Mouse (Mus musculus) adrenal gland, postnatal 25 days (tissue): ENCODE measurements around the gene Adamts13. TPM values are rescaled to one million over a fixed set of nuclear protein-coding genes. Genes with fewer than 3 reads are reported as not detected.

Experiments
- DNase-seq: peaks from one replicate; pipeline ENCODE4 v3.0.0; 2021; ENCODE audit warnings: mixed read lengths
- long read RNA-seq: library from polyadenylated mRNA; stranded (forward); transcript quantifications from one replicate; pipeline ENCODE4 v2.0.0, GENCODE M21; 2021
- total RNA-seq: library from RNA; stranded (reverse); gene quantifications from 2 replicates; pipeline ENCODE4 v1.2.3, GENCODE M21; 2021

Adamts13 gene
- total RNA-seq, result not detected in 2 replicates
- long read RNA-seq, full-length matches to known transcripts, result 1 of 4 reads
- long read RNA-seq, partial matches to known transcripts, result 2 of 4 reads
- long read RNA-seq, other reads (novel, unspliced or antisense), result 1 of 4 reads

DNA sequence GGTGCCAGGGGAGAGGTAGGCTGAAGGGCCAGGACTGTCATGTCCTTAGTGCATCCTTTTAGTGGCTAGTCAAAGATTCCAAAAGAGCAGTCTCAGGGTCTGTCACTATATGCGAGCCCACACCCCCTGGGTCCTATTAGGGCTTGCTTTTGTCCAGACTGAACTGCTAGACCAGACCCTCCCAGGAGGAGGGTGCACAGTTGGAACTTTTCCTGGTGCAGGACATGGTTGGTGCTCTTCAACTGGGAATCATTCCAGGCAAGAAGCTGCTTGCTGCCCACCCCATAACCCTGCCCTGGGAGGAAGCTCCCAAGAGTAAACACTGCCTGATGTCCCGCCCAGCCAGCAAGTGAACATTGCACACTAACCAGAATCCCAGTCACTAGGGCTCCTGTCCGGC is at the start of gene Adamts13:
Adamts13 (plus strand) TSS at position 301 of the 400 bp plus-strand sequence.
- no peak for DNase-seq

DNA sequence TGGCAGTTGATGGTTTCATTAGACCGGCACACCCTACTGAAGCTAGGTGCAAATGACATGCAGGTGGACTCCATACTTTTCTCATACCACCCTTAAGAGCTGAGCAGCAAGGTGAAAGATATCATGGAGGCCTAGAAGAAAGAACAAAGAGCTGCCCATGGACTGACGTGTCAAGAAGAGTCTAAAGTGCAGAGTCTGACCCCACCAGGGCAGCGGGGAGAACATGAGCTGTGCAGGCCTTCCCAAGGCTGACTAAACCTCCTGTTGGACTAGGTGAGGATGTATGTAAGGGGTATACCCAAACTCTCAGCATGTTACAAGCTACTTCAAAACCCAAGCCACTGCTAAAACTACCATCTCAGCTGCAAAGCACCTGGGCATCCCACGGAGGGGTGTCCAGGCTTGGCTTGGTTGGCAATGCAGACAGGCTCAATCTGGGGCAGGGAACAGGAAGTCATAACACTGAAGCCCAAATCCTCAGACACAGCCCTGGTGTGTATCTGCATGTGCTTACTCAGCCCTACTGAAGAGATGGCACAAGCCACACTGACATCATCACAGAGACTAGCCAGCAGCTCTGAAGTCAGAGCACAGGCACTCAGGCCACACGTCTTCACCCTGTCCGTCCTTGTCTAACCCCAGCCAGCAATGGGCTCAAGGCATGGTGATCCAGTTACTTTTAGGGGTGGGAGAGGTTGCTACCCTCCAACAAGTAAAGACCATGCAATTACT is 45.3 kb upstream of the Adamts13 start:
- no peak for DNase-seq

DNA sequence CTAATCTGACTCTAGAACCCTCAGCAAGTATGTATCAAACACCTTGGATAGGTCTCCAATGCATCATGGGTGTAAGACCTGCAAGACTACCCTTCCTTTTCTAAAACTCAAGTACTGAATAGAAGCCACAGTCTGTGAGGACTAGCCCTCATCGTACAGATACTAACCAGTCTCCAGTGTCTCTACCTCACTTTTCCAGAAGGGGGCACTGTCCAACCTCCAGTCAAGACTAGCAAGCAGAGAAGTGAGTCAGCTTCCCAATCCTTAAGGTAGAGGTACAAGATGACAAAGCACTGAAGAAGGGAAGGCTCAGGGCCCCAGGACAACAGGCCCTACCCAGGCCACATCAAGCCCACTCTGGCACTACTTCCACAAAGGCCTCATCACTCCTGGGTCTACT is 42.8 kb upstream of the Adamts13 start:
- peak; percentile 46 for DNase-seq

DNA sequence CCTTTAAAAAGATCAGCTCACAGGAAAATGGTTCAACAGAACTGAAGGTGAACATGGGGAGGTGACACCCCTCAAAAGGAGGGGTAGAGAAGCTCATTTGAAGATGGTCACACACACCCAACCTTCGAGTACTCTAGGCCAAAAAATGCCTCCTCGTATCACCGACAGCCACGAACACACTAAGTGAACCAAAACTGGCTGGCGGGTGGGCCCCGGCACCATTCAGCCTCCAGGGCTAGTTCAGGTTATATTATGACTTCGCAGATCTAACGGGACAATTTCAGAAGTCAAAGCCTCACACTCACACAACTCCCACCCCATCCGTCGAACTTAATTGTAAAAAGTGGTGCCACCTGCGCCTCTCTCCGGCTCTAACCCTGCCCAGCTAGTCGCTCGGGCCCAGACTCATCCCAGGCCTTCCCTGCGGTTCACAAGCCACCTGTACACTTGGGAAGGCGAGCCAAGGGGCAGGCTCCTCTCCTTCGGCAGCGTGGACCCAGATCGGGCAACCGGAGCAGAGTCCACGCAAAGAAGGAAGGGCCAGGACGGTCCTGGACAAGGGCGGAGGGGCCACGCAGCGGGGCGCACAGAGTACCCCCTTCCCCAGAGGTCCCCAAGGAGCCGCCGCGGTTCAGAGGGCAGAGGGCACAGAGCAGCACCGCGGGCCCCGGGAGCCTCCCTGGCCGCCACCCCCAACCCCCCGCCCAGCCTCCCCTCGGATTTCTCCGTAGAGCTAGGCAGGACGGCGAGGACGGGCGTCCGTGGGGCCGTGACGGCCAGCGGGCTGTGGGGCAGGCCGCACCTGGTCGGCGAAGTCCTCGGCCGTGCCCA is 40.5 kb upstream of the Adamts13 start:
- DNase-seq, result no peak

DNA sequence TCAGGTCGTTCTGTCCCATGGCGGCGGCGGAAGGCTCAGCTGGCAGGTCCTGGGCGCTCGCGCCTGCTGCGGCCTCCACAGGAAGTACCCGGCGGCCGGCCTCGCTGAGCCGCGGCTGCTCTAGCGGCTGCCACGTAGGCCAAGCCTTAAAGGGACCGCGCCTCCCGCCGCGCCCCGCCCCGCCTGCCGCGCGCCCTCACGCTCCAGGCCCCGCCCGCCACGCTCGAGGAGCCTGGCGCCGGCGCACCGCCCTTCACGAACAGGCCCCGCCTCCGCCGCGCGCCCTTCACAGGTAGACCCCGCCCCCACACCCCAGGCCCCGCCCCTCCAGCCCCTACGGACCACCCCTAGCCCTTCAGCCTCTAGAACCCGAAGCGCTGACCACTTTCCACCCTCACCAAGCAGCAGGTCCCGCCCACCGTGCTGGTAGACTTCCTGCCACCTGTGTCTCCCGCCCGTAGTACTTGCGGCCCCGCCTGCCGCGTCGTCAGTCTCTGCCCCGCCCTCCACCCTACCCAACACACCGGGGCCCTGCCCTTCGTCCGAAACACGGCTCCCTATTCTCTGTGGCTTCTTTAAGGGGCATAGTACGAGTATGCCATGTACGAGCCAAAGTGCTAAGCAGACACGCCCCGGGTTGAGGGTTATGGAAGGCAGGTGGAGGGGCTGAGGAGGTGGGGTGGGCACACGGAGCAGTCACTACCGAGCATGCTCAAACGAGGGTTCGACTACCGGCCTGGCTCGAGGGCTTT is 39.7 kb upstream of the Adamts13 start, which contains the start of the genes Surf4 and Stkld1:
Surf4 (minus strand) TSS at position 625 of the 752 bp plus-strand sequence.
Stkld1 (plus strand) TSS at position 744 of the 752 bp plus-strand sequence.
- peak; percentile 96 for DNase-seq

DNA sequence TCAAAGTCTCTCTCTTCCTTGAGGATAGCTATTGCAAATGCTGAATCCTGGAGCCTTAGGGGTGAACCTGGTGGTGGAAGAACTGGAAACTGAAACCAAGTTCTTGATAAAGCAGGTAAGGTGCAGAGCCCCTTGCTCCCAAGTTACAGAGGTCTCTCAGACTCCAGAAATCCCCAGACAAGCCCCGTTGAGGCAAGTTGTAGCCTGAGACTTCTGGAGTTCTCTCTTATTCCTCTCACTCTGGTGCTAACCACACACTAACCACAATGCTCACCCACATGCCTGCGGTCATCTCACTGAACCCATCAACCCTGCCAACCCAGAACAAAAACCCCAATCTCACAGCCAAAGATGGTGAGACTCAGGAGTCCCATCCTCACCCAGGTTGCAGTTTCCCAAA is 37.9 kb upstream of the Adamts13 start:
- DNase-seq, result no peak

DNA sequence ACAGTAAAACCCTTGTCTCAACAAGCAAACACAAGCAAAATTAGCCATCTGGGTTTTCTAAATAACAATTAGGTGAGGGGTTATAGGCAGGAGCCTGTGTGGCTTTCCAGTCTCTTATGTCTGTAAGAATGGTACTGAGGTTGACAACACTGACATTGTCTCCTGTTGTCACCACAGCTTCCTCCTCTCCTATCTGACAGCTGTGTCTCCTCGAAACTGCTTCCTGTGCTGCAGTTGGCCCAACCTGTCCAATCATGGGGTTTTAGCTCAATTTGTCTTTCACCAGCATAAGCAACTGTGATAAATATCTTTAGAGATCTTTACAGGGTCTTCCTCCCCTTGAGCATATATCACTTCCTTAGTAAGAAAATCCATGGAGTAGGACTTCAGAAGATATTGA is 36.8 kb upstream of the Adamts13 start:
- no peak for DNase-seq

DNA sequence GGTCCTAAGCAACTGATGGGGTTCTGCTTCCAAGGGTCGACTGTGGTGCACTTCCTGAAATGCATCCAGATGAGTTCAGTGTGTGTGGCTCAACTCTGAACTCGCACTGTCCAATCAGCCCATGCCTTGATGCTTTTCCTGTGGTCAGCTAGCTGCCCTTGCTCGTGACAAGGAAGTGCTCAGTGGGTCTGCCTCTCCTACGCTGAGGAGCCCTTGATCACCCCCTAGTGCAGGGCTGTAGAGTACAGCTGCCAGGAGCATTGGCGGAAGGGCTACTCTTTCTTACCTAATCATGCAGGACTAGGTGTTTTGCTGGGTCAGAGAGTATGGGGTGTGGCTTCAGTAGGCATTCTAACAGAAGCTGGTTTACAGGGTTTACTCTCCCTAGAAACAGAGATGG is 31.7 kb upstream of the Adamts13 start:
- DNase-seq, result no peak

DNA sequence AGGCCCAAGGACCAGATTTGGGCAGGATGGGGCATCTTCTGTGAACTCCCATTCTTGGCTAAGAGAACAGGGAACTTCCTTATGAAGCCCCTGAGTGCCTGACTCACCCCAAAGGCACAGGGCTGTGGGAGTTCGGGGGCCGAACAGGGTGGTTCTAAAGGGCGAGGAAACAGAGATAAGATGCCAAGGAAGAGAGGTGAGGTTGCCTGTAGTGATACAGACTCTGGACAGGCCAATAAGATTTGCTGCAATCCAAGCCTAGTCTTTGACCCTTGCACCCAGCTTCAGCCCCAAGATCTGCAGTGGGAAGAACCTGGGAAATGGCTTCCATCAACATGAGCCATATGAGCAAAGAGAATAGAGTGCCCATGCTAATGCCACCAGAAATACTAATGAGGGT is 30.0 kb upstream of the Adamts13 start:
- DNase-seq, result no peak

DNA sequence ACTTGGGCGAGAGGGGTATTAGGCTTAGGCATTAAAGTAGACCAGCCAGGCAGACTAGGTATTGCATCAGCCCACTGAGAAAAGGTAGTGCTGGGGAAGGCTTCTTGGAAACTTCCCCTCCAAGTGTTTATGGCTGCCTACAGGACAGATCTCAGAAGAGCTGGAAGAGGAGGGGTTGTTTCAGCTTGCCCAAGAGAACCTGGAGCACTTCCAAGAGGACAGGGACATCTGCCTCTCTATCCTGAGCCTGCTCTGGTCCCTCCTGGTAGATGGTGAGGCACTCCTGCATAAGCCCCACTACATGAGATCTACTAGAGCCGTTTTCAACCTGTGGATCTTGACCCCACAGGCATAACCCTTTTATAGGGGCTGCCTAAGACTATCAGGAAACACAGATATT is 22.8 kb upstream of the Adamts13 start:
- no peak for DNase-seq

DNA sequence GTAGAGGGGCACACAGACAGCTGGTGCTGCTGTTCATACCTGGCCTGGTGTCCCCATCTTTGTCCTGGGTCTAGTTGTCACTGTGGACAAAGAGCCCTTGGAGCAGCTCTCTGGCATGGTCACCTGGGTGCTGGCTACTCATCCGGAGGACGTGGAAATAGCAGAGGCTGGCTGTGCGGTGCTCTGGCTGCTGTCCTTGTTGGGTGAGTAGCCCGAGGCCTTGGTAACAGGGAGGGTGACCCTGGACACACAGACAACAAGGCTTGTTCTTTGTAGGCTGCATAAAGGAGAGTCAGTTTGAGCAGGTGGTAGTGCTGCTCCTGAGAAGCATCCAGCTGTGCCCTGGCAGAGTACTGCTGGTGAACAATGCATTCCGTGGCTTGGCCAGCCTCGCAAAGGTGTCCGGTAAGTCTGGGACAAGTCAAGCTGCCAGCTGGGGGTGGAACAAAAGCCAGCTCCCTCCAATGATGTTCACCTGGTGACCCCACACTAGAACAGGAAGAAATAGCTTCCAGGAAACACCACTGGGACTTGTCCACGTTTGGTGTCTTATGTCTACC is 21.8 kb upstream of the Adamts13 start:
- DNase-seq, result peak; percentile 16

DNA sequence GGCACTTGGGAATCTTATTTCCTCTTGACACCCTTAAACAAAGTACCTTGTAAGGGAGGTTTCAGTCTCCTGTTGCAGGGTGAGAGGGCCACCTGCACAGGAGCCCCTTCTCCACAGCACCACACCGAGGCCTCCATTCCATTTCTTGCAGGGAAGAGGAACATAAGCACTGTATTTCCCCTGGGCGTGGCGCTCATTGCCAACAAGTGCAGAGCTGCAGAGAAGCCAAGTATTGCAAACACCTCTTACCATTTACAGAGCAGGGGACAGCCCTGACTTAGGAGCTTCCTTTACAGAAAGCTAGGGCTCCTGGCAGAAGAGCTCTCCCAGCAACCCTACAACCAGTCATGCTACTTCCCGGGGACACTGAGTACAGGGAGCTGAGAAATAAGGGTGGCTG is 21.0 kb upstream of the Adamts13 start:
- DNase-seq, result no peak

DNA sequence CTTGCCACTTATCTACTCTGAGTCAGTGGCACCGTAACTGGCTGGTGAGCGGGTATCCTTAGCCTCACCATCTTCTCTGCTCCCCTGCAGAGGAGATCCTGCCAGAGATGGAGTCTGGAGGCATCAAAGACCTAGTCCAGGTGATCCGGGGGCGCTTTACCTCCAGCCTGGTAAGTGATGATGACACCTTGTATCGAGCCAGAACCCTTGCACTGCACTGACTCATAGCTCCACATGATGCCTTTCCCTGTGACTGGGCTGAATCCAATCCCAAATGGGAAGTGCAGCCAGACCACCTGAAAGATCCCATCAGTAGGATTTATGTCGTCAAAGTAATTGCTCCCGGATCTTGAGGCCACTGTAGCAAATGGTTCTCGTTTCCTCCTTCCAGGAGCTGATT is 20.4 kb upstream of the Adamts13 start:
- no peak for DNase-seq

DNA sequence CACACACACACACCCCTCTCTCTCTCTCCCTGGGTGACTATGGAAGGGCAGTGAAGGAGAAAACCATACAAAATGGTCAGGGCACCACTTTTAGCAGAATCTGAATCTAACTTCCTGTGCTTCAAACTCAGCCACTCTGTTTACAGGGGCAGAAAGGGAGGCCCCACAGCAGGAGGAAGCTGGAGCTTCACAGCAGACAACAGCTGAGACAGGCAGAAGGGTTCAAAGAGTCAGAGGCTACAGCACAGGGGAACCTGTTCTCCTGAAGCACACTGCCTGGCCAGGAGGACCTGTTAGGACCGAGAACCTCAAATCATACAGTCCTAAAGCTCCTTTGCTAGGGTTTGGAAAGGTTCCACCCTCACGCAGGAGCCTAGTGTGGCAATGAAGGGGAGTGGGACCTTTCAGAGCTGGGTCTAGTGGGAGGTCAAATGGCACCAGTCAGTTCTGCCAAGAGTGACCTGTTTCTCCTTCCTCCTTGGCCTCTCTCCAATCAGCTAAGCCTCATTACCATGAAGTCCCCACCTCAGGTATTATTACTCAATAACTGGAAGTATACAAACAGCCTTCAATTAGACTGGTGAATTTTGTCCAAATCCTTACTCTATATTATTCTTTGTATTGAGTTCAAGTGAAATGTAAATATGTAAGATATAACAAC is 18.4 kb upstream of the Adamts13 start:
- DNase-seq, result no peak

DNA sequence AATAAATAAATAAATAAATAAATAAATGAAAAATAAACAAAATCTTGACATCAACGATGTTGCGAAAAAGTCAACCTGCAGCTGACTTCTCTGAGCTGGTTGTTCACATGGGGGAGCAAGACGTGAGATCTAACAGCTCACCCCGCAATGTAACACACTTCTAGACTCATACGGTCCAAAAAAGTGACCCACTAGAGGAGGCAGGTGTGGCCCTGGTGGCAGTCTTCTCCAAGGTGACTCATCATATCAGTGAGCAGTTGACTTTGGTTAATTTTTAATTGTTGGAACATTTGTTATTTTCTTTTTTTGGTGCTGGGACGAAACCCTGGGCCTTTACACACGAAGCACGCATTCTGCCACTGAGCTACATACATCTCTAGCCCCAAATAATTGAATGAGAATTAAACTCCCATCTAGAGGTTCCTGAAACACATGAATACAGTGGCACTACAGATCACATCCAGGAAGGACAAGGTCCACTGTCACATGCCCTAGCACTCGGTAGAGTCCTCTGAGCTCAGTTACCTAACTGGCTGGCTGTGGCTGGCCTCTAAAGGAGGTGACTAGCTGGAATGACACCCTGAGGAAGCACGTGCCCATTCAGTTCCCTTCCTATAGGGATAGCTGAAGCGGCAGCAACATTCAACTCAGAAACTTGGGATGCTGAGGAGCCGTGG is 16.3 kb upstream of the Adamts13 start:
- DNase-seq, result no peak

DNA sequence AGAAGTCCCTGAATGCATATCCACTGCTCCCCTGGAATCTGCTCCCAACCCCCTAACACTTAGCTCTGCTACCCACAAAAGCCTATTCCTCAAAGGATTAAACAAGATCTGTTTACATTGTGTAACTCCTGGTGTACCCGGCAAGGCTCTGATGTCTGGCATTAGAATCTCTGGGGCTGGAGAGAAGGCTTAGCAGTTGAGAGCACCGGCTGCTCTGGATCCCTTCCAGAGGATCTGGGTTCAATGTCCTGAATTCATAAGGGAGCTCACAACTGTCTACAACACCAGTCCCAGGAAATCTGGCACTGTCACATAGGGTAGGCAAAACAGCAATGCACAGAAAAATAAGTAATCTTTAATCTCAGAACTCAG is 15.7 kb upstream of the Adamts13 start:
- DNase-seq, result no peak

DNA sequence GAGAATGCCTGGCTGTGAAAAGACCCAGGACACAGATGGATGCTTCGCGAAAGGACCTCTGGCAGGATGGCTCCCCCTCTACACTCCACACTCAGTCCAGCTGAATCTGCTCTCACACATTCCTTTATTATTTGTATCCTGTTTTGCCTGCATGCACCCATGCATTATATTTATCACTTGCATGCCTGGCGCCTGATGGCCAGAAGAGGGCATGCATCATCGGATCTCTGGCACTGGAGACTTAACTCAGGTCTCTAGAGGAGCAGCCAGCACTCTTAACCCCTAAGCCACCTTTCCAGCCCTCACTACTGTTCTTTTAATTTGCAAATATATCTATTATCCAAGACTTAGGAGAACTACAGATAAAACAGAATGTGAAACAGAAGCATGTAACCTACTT is 12.5 kb upstream of the Adamts13 start:
- DNase-seq, result no peak

DNA sequence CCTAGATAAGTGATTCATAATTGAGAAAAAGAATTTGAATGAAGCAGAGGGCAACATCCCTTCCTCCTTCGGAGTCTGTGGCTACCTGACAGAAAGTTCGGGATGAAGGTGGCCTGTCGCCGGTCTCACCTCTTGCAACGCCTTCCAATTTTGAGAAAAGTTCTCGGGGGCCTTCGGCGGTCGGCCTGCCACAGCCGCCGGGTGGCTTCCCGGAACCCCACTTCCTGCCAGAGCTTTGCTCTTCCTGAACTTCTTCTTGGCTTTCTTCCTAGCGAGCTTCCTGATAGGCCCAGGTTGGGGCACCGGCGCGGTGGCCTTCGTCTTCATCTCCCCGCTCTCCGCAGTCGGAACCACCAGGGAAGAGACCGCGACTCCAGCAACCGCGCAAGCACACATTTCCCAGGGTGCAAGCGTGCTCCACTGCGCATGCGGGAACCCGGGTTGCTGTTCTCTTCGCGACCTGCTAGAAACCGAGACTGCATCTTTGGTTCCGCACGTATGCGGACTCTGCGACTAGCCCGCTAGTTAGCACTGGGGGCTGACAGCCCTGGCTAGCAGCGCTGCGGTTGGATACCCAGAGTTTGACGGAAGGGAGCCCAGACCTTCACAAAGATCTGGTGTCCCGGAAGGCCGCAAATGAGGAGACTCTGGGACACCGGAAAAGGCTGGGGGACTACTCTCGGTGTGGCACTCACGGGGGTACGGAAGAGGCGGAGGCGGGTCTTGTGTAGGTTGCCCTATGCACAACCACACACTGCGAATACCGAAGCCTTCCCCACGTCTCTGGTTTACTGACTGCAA is 9.1 kb upstream of the Adamts13 start, which contains the start of gene Rexo4:
Rexo4 (minus strand) TSS at position 464 of the 801 bp plus-strand sequence.
- peak; percentile 94 for DNase-seq

DNA sequence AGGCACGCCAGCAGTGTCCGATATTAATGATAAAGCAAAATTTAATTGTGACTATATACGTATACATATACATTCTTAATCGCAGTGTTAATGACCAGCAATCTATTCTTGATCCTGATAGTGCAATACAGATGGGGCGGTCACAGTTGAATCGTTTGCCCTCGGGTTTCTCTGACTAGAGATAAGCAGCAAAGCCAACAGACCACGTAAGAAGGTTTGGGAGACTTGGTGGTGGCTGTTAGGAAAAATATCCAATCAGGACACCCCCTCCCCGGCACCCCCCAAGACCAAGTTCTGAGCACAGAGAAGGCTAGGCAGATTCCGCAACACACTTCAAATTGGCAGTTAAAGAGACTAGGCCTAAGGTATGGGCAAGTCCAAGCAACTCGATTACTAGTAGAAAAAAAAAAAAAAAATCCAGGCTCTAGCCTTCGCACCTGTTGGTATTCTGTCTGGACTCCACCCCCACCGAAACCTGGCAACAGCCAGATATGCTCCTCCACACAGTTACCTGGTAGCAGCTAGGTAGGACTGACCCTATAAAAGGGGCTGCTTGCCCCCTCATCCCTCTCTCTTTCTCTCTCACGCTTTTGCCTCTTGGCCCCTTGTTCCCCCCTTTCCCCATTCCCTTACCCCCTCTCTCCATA is 8.4 kb upstream of the Adamts13 start:
- DNase-seq, result no peak

DNA sequence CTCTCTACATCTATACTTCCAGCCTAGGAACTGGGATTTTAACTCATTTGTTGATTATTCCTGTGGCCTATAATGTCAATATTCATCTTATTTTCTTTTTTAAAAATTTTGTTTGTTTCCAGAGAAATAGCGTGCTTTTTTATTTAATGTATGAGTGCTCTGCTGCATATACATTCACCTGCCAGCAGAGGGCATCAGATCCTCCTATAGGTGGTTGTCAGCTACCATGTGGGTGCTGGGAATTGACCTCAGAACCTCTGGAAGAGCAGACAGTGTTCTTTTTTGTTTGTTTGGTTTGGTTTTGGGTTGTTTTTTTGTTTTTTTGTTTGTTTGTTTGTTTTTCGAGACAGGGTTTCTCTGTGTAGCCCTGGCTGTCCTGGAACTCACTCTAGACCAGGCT is 6.0 kb upstream of the Adamts13 start:
- DNase-seq, result no peak
